Mouse (Mus musculus) right cerebral cortex, adult 2 months (tissue): Measurements from ENCODE around the gene Cdadc1.

Experiments
- DNase-seq, 2 experiments: peaks; one replicate each; pipeline ENCODE4 v3.0.0; 2021 to 2022; ENCODE audit warnings: low spot score in 2 of 2

Gene Cdadc1

DNA sequence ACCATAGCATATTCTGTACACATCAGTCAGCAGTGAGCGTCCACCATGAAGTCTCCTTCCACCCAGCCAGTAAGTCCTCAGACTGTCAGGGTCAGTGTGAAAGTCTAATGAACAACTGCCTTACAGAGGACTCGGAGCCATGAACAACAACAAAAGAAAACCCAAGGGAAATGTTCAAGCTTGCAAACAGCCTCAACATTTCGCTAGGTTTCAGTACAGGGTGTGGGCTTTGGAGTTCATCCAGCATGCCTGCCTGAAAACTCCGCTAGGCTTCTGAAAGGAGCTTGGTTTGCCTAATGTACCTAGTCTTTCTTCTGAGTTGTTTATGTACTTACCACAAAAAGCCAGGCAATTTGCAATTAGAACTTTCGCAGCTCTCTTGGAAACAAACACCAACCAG lies 53.8 kb downstream of the Cdadc1 start:
- no peak for DNase-seq

DNA sequence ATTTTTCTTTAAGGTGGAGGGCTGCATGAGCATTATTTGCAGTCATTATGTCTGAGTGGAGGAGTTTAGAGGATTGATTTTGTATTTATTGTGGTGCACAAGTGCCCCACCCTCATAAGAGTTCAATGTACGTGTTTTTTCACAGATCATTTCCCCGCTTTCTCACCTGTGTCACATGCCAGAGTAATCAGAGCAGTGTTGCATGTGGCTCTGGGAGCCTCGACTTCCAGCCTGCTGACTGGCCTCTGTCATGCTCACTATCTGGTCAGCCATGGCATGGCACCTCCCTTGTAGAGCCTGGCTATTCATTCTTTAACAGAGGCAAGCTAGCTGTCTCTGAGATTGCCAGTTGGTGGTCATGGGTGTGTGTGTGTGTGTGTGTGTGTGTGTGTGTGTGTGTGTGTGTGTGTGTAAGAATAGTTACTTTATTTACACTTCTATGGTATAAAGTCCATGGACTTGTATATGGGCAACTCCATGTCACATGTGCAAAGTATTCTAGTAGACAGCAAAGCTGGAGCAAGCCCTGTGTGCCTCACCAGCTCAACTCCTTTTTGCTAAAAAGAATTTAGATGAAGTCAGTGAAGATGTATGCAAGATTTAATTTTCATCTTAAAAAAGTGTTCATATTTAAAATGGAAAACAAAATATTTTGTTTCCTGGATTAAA lies 54.5 kb downstream of the Cdadc1 start:
- DNase-seq = no peak

DNA sequence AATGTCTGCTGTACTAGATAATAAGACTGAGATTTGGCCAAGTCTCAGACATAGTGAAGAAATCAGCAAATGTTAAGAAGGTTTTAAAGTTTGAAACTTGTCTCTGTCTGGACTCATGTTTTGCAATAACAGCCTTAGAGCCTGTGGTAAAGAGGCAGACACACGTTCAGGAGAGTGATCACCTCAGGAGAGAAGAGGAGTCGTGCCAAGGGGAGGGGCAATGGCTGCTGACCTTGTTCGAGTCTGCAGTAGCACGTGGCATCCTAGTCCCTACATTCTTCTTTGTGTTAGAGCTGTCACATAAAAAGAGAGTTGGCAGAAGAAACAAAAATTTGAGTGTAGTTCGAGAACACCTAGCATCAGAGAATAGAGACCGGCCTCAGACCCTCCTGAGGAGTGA lies 57.0 kb downstream of the Cdadc1 start:
- DNase-seq = no peak

DNA sequence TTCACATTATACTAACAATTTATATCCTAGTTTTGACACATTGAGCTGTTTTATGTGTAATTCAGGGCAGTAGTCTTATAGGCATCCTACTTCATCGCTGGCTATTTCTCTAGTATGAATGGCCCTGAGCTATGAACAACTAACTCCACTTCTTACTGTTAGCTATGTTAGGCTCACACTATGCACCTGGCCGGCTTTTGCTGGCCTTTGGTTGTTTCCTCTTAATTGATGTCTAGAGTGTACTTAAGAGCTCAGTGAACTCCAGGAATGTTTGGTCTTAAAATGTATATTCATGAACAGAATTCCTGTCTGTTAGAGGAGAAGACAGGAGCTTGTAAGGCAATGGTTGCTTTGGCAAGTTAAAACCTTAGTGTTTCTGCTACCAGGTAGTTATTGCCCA lies 57.5 kb downstream of the Cdadc1 start:
- no peak for DNase-seq

DNA sequence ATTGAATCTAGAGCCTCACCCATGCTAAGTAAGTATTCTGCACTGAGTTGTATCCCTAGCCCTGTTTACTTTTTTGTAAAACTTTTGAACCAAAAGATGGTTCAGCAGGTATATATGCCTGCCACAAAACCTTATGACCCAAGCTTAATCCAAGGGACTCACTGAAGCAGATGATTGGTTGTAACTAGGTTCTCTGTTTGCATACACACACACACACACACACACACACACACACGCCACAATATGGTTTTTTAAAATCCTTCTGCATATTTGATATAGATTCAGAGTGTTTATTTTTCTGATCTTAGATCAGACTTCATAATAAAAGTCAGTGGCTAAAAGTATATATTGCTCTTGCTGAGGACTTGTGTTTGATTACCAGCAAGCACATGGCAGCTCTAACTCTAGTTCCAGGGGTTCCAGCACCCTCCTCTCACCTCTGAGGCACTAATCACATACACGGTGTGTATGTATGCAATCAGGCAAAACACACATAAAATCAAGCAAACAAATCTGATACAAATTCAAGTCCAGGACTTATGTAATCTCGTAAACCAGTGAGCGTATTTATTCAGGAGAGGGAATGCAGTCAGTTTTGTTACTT lies 59.8 kb downstream of the Cdadc1 start:
- no peak for DNase-seq

DNA sequence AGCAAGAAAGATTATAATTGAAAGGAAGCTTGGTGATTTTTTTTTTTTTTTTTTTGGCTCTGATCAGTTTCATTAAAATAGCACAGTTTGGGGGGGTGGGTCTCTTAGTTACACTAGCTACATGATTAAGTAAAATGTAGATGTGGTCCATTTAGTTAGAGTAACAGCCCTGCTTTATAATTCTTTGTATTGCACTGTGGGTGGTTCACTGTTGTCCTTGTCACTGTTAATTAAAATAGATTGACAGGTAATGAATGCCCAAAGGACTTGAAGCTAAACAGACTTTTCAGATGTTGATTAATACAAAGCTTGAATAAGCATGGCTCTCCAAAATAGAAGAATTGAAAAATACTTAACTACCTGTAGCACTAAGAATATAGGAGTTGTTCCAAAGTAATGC lies 63.9 kb downstream of the Cdadc1 start:
- no peak for DNase-seq

DNA sequence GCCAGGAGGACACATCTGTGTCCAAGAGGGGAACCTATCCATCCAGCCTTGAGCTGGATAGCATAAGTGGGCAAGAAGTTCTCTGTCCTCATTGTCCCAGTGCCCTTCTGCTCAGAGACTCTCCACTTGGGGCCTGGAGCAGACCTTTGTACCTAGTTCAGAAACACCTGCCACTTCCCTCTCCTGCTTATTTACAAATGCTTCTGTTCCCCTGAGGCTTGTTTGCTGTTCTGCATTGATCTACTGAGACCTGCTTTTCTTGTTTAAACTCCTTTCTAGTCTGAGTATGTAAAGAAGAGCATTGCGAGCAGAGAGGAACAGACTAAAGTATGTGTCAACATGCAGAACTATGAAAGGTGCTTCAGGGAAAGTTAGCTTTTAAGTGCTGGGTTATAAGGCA lies 64.8 kb downstream of the Cdadc1 start:
- DNase-seq = no peak

DNA sequence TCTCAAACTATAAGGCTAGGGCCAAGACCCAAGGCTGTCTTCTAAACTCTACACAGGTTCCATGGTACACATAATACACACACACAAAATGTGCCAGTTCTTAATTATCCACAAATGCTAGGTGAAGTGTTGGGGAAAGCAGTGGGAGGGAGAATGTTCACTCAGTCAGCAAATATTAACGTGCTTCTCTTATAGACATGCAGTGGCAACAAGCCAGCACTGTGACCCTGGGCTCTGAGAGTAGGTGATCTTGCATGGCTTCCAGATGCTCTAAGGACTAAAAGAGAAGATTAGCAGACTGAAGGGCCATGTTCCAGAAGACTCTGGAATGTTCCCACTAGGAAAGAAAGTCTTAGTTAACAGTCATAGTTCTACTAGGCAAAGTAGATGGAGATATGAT lies 67.0 kb downstream of the Cdadc1 start:
- no peak for DNase-seq

DNA sequence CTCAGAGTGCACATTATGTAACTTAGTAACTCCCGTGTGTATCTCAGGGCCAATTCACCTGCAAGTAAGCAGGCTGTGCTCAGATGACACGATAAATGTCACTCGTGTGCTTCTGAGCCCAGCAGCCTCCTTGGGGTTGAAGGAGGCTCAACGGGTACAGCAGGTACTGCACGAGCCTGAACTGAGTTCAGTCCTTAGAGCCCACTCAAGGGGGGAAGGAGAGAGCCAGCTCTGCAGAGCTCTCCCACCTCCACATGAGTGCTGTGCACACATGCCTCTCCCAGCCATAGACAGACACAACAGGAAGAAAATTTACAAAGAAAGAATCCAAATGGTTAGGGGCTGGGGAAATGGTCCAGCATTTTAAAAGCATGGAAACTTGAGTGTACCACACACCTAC lies 71.9 kb downstream of the Cdadc1 start:
- DNase-seq = no peak

DNA sequence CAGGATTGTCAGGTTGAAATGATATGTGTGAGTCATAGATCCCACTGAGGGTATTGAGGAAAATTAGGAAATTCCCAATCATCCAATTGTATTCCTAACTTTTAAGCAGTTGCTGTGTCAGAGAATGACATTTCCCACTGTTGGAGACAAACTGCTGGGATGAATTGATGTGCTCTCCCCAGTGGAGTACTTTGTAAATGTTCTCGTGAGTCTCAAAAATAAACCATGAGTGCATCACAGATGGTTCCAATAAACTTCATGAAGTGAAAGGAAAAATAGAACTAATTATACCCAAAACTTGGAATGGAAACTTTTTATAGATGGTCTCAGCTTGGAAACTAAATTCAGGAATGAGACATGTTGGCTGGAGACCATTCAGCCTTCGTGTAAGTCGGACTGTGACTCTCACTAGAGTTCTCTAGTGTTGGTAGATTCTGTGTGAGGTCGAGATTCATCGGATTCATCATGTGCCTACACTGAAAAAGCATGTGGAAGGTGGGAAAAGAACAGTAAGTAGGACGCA lies 83.8 kb downstream of the Cdadc1 start:
- peak in 1 of 2 experiments; percentile 9 for DNase-seq
